Mouse (Mus musculus): ENCODE measurements at regions not wholly inside any gene's neighbourhood (a gene's known extent, or its start where the extent isn't known, plus 50 kb on each side); places are given as distances from the start of the nearest gene placed in this dataset.
A peak's percentile ranks its signal among the peaks of the same experiment; 100 is the strongest.

GRCm38 (mm10) chr13:48350124-48350523 is 89.1 kb downstream of the Id4 start:
- 73% methylated on average over 9 of the region's 9 CpGs for WGBS
- Histone ChIP-seq H3K27me3 (ENCODE audit: control insufficient read depth, insufficient read depth, low read length) (no peaks in the 10 kb centered on the region; the same call in 1 of the 2 replicates), H3K4me3 (replicated peaks; ENCODE audit: insufficient read depth, low read depth, low read length) (no peak overlapping the region), H3K27ac (ENCODE audit: insufficient read depth, low read length) (no peak overlapping the region), H3K4me1 (ENCODE audit: control insufficient read depth, insufficient read depth, low read length) (no peaks in the 10 kb centered on the region)
- TF ChIP-seq CTCF (IDR thresholded peaks at IDR 0.05; ENCODE audit: borderline replicate concordance, insufficient read depth, low read depth, low read length) (no peak), POLR2A (IDR thresholded peaks at IDR 0.05; ENCODE audit: borderline replicate concordance, insufficient read depth, low read length) (no peak)
- no peak for DNase-seq

GRCm38 (mm10) chr13:48350955-48351354 is 89.9 kb downstream of the Id4 start:
- no peak for DNase-seq
- no peaks in the 10 kb centered on the region for H3K4me1 ChIP-seq (ENCODE audit: control insufficient read depth, insufficient read depth, low read length)
- H3K27ac ChIP-seq (ENCODE audit: insufficient read depth, low read length), result no peak overlapping the region
- TF ChIP-seq CTCF (IDR thresholded peaks at IDR 0.05; ENCODE audit: borderline replicate concordance, insufficient read depth, low read depth, low read length), result no peak
- TF ChIP-seq POLR2A (IDR thresholded peaks at IDR 0.05; ENCODE audit: borderline replicate concordance, insufficient read depth, low read length), result no peak
- H3K4me3 ChIP-seq (replicated peaks; ENCODE audit: insufficient read depth, low read depth, low read length), result no peak overlapping the region
- no peaks in the 10 kb centered on the region; the same call in 1 of the 2 replicates for H3K27me3 ChIP-seq (ENCODE audit: control insufficient read depth, insufficient read depth, low read length)
- WGBS, result 71% methylated on average over 11 of the region's 11 CpGs

- TF ChIP-seq POLR2A (IDR thresholded peaks at IDR 0.05; ENCODE audit: borderline replicate concordance, insufficient read depth, low read length) (no peak), CTCF (IDR thresholded peaks at IDR 0.05; ENCODE audit: borderline replicate concordance, insufficient read depth, low read depth, low read length) (no peak)
- Histone ChIP-seq H3K27ac (ENCODE audit: insufficient read depth, low read length) (no peak overlapping the region), H3K4me1 (ENCODE audit: control insufficient read depth, insufficient read depth, low read length) (peaks cover 3% of the 10 kb centered on the region), H3K4me3 (replicated peaks; ENCODE audit: insufficient read depth, low read depth, low read length) (no peak overlapping the region), H3K27me3 (ENCODE audit: control insufficient read depth, insufficient read depth, low read length) (no peaks in the 10 kb centered on the region)
- DNase-seq, result no peak
- WGBS, result 70% methylated on average over 1 of the region's 1 CpGs
Measured at GRCm38 (mm10) chr13:48357118-48357517, 96.1 kb downstream of the Id4 start.

DNA sequence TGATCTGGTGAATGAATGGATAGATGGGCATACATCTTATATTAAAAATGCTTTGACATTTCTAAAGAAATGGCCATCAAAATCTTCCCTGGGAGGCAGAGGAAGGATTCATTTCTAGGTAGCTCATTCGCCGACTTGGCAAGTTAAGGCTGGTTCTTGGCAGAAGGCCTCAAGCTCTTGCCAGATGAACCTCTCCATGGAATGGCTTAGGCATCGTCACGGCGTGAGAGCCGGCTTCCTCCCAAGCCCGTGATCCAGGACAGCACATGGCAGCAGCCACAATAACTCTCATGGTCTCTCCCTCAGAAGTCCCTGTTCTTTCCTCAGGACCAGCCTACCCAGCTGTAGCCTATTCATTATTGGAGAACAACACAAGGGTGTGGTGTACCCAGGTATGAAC is 96.6 kb downstream of the Id4 start:
- TF ChIP-seq POLR2A (IDR thresholded peaks at IDR 0.05; ENCODE audit: borderline replicate concordance, insufficient read depth, low read length), result no peak
- no peak for TF ChIP-seq CTCF (IDR thresholded peaks at IDR 0.05; ENCODE audit: borderline replicate concordance, insufficient read depth, low read depth, low read length)
- peak; percentile 43 to 65 for DNase-seq
- WGBS, result 10% methylated on average over 7 of the region's 7 CpGs
- H3K27me3 ChIP-seq (ENCODE audit: control insufficient read depth, insufficient read depth, low read length), result no peaks in the 10 kb centered on the region
- no peak overlapping the region for H3K4me3 ChIP-seq (replicated peaks; ENCODE audit: insufficient read depth, low read depth, low read length)
- no peak overlapping the region for H3K27ac ChIP-seq (ENCODE audit: insufficient read depth, low read length)
- peaks cover 3% of the 10 kb centered on the region for H3K4me1 ChIP-seq (ENCODE audit: control insufficient read depth, insufficient read depth, low read length)

- DNase-seq, result no peak
- 29% methylated on average over 9 of the region's 9 CpGs for WGBS
- H3K4me1 ChIP-seq (ENCODE audit: control insufficient read depth, insufficient read depth, low read length), result no peaks in the 10 kb centered on the region
- TF ChIP-seq CTCF (IDR thresholded peaks at IDR 0.05; ENCODE audit: borderline replicate concordance, insufficient read depth, low read depth, low read length) (no peak), POLR2A (IDR thresholded peaks at IDR 0.05; ENCODE audit: borderline replicate concordance, insufficient read depth, low read length) (no peak)
- no peaks in the 10 kb centered on the region; the same call in 1 of the 2 replicates for H3K27me3 ChIP-seq (ENCODE audit: control insufficient read depth, insufficient read depth, low read length)
- no peak overlapping the region for H3K4me3 ChIP-seq (replicated peaks; ENCODE audit: insufficient read depth, low read depth, low read length)
- H3K27ac ChIP-seq (ENCODE audit: insufficient read depth, low read length), result no peak overlapping the region
Measured at GRCm38 (mm10) chr13:48371060-48371459, 110.0 kb downstream of the Id4 start.

DNA sequence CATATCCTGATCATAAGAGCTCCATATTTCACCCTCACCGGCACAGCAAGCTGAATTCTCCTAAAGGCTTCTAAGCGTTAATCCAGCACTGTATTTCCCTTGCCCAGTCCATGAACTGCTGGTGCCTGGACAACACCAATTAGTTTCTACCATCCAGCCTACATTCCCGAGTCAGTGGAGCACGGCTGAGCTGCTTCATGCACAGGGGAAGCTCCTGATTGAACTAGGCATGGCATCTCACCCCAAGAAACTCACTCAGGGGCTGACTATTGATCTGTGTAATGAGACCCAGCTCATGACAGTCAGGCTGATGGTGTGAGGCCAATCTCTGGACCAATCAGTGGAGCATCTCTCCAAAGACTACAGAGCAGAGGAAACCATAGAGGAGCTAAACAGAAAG is 115.4 kb downstream of the Id4 start:
- Histone ChIP-seq H3K4me1 (ENCODE audit: control insufficient read depth, insufficient read depth, low read length) (no peaks in the 10 kb centered on the region), H3K4me3 (replicated peaks; ENCODE audit: insufficient read depth, low read depth, low read length) (no peak overlapping the region), H3K27me3 (ENCODE audit: control insufficient read depth, insufficient read depth, low read length) (no peaks in the 10 kb centered on the region), H3K27ac (ENCODE audit: insufficient read depth, low read length) (no peak overlapping the region)
- TF ChIP-seq CTCF (IDR thresholded peaks at IDR 0.05; ENCODE audit: borderline replicate concordance, insufficient read depth, low read depth, low read length) (no peak), POLR2A (IDR thresholded peaks at IDR 0.05; ENCODE audit: borderline replicate concordance, insufficient read depth, low read length) (no peak)
- 47% methylated on average over 4 of the region's 4 CpGs for WGBS
- DNase-seq, result no peak

DNA sequence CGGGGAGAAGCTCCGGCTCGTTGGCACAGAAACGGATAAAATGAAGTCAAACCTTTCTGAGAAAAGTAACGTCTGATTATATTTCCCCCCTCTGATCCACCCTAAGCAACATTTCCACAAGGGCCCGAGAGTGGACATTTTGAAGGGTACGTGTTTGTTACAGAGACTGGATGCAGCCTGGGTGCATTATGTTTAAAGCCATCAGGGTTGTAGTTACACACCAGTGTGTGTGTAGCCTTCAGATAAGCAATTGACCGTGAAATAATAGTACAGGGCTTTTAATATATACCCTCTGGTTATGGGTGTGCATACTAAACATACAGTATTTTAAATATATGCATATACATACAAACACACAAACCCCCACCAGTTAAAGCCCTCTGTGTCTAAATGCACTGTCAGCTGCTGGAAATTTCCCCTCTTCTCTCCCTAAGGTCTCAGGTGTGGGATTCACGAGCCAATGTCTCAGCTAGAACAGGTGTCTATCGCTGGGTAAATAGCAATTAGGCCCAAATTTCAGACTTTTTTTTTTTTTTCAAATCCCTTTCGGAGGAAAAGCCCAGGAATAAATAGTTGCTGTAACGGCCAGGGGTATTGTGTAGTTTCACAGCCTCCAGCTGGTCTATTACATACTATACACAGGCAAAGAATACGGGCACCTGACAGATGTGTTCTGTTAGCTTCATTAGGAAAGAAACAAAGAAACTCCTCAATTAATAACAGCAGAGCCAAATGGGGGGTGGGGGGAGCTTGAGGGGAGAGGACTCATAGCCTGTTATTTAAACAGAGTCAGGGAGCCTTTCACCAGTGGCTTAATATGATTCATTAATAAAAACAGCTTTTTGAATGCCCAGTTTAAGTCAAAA is 122.8 kb downstream of the Id4 start:
- TF ChIP-seq CTCF (IDR thresholded peaks at IDR 0.05; ENCODE audit: borderline replicate concordance, insufficient read depth, low read depth, low read length) (no peak), POLR2A (IDR thresholded peaks at IDR 0.05; ENCODE audit: borderline replicate concordance, insufficient read depth, low read length) (no peak)
- 37% methylated on average over 13 of the region's 13 CpGs for WGBS
- H3K27ac ChIP-seq (ENCODE audit: insufficient read depth, low read length), result no peak overlapping the region

DNA sequence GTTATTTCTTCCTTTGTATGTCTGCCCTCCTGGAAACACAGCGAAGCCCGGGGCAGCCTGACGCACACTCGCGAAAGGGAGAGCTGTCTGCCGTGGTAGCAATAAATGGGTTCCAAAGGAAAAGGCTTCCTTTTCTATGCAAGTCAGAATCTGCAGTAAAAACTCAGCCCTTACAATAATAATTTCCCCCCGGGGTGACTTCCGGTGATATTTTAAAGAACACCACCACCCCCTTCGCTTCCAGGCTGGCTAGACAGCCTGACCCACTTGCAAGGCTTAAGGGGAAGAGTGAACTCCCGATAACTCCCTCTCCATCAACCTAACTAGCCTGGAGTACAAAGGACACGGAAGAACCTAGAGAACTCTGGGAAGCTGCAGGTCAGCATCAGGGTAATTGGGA is 123.9 kb downstream of the Id4 start:
- 75% methylated on average over 11 of the region's 11 CpGs for WGBS
- H3K4me1 ChIP-seq (ENCODE audit: control insufficient read depth, insufficient read depth, low read length), result no peaks in the 10 kb centered on the region
- no peak for DNase-seq
- no peak overlapping the region for H3K27ac ChIP-seq (ENCODE audit: insufficient read depth, low read length)
- TF ChIP-seq CTCF (IDR thresholded peaks at IDR 0.05; ENCODE audit: borderline replicate concordance, insufficient read depth, low read depth, low read length), result no peak
- TF ChIP-seq POLR2A (IDR thresholded peaks at IDR 0.05; ENCODE audit: borderline replicate concordance, insufficient read depth, low read length), result no peak
- H3K27me3 ChIP-seq (ENCODE audit: control insufficient read depth, insufficient read depth, low read length), result no peaks in the 10 kb centered on the region
- no peak overlapping the region for H3K4me3 ChIP-seq (replicated peaks; ENCODE audit: insufficient read depth, low read depth, low read length)

More for the DNA sequence above, 122.8 kb downstream of the Id4 start:
- H3K4me1 ChIP-seq (ENCODE audit: control insufficient read depth, insufficient read depth, low read length), result no peaks in the 10 kb centered on the region
- DNase-seq, result no peak
- H3K27me3 ChIP-seq (ENCODE audit: control insufficient read depth, insufficient read depth, low read length), result no peaks in the 10 kb centered on the region
- H3K4me3 ChIP-seq (replicated peaks; ENCODE audit: insufficient read depth, low read depth, low read length), result no peak overlapping the region

Measured in cerebellum, adult 2 months (tissue).